Mouse (Mus musculus): ENCODE measurements at regions not wholly inside any gene's neighbourhood (a gene's known extent, or its start where the extent isn't known, plus 50 kb on each side); places are given as distances from the start of the nearest gene placed in this dataset.

DNA sequence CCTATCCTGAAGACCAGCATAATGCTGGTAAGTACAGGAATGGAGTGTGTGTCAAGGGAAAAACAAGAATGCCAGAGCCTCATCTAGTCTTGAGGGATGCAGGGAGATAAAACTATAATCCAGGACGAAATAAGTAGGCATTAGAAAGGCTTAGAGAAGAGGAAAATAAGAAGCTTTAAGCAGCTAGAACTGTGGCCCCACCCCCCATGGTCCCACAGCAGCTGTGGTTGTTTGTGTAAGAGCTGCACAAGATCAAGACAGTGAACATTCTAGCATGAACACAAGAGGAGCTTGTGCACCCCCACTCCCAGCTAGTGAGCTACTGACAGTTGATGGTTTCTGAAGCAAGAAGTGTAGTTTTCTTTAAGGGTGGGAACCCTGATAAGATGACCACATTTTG, 315.9 kb downstream of the Tmem135 start:
- Histone ChIP-seq H3K4me2 (replicated peaks; ENCODE audit: low read depth, low read length) (no peak overlapping the region), H3K9me3 (ENCODE audit: low read length) (no peaks in the 10 kb centered on the region), H3K4me3 (ENCODE audit: low read length) (no peak overlapping the region), H3K9ac (replicated peaks; ENCODE audit: low read length) (no peak overlapping the region), H3K4me1 (ENCODE audit: insufficient read depth, low read length) (no peaks in the 10 kb centered on the region), H3K27ac (ENCODE audit: low read length) (no peak overlapping the region), H3K27me3 (ENCODE audit: insufficient read depth, low read length) (no peaks in the 10 kb centered on the region), H3K36me3 (ENCODE audit: insufficient read depth, low read length) (no peaks in the 10 kb centered on the region)
- 89% methylated on average over 1 of the region's 1 CpGs for WGBS
- ATAC-seq (ENCODE audit: low FRiP score, low TSS enrichment) = no peak

DNA sequence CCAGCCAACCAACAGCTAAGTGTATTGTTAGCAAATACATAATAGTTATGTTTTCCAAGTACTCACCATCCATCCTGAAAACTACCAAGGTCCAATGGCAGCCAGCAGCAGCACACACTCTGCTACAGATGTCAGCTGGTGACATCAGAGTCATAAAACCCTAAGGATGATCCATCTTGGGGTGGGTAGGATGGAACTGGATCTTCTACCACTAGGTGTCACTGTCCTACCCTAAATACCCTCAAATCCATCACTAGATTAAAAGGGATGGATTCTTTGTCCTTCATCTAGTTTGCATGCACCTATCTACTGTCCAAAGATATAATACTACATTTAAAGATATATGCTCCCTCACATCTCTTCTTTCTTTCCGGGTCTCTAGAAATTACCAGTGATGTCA, 317.7 kb downstream of the Tmem135 start:
- H3K4me3 ChIP-seq (ENCODE audit: low read length) = no peak overlapping the region
- H3K4me2 ChIP-seq (replicated peaks; ENCODE audit: low read depth, low read length) = no peak overlapping the region
- no peaks in the 10 kb centered on the region for H3K36me3 ChIP-seq (ENCODE audit: insufficient read depth, low read length)
- H3K9ac ChIP-seq (replicated peaks; ENCODE audit: low read length) = no peak overlapping the region
- H3K9me3 ChIP-seq (ENCODE audit: low read length) = no peaks in the 10 kb centered on the region
- no peaks in the 10 kb centered on the region for H3K4me1 ChIP-seq (ENCODE audit: insufficient read depth, low read length)
- no peaks in the 10 kb centered on the region for H3K27me3 ChIP-seq (ENCODE audit: insufficient read depth, low read length)
- H3K27ac ChIP-seq (ENCODE audit: low read length) = no peak overlapping the region
- 81% methylated on average over 1 of the region's 1 CpGs for WGBS
- ATAC-seq (ENCODE audit: low FRiP score, low TSS enrichment) = peak; percentile 46; the same call in 1 of the 2 replicates

DNA sequence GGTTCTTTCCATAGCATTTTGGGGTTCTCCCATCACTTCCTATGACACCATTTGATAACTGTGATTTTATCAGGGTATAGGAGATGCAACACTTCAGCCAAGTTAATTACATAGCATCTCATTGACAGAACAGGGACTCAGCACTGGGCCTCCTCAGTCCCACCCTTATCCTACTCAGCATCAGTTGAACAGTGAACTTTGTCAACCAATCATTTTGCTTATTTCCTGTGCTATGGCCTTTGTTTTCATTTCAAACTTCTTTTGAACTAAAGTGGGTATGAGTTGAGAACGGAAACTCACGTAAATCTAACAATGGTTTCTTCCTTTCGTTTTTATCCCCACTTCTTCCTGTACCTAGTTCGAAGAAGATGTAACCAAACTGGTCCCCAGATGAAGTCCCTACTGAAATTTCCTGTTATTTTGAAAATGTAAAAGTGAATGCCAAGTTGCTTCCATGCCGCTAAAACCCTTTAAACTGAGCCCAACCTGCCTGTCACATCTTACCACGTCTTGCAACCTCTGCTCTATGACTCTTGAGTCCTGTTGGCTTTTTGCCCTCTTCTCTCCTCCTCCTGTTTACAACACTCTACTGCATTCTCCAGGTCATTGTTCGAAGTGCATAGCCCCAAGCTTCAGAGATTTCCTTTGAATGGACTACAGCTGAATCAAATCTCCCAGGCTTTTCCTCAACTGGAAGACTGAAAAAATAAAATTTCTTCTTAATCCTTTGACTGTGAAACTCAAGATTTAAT, 329.9 kb downstream of the Tmem135 start:
- Histone ChIP-seq H3K27ac (ENCODE audit: low read length) (no peak overlapping the region), H3K4me1 (ENCODE audit: insufficient read depth, low read length) (0 out of 2 replicates have a peak, but pooled peaks cover 6% of the 10 kb centered on the region), H3K9ac (replicated peaks; ENCODE audit: low read length) (no peak overlapping the region), H3K4me3 (ENCODE audit: low read length) (no peak overlapping the region), H3K9me3 (ENCODE audit: low read length) (no peaks in the 10 kb centered on the region), H3K27me3 (ENCODE audit: insufficient read depth, low read length) (no peaks in the 10 kb centered on the region), H3K4me2 (replicated peaks; ENCODE audit: low read depth, low read length) (no peak overlapping the region), H3K36me3 (ENCODE audit: insufficient read depth, low read length) (no peaks in the 10 kb centered on the region)
- no peak for ATAC-seq (ENCODE audit: low FRiP score, low TSS enrichment)
- 70% methylated on average over 7 of the region's 7 CpGs for WGBS

DNA sequence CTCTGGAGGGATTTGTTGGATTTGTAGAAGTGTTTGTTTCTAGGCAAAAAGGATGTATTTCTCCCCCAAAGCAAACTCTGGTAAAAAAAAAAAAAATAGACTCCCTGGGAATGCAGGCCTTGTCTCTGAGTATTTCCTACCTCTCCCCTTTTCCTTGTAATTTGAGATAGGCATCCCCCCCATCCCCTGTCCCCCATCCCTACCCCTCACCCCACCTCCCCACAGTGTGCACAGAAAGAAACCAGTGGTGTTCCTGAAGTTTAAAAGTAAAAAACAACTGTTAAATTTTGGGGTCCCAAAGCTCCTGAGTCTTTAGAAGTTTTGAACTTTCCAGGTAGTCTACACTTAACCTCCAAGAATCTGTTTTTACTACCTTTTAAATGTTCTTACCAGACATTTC, 334.0 kb downstream of the Tmem135 start:
- no peaks in the 10 kb centered on the region for H3K36me3 ChIP-seq (ENCODE audit: insufficient read depth, low read length)
- no peaks in the 10 kb centered on the region for H3K9me3 ChIP-seq (ENCODE audit: low read length)
- H3K27ac ChIP-seq (ENCODE audit: low read length) = no peak overlapping the region
- 0 out of 2 replicates have a peak, but pooled peaks cover 6% of the 10 kb centered on the region for H3K4me1 ChIP-seq (ENCODE audit: insufficient read depth, low read length)
- no peak overlapping the region for H3K9ac ChIP-seq (replicated peaks; ENCODE audit: low read length)
- no peaks in the 10 kb centered on the region for H3K27me3 ChIP-seq (ENCODE audit: insufficient read depth, low read length)
- no peak for ATAC-seq (ENCODE audit: low FRiP score, low TSS enrichment)
- H3K4me3 ChIP-seq (ENCODE audit: low read length) = no peak overlapping the region
- no peak overlapping the region for H3K4me2 ChIP-seq (replicated peaks; ENCODE audit: low read depth, low read length)

DNA sequence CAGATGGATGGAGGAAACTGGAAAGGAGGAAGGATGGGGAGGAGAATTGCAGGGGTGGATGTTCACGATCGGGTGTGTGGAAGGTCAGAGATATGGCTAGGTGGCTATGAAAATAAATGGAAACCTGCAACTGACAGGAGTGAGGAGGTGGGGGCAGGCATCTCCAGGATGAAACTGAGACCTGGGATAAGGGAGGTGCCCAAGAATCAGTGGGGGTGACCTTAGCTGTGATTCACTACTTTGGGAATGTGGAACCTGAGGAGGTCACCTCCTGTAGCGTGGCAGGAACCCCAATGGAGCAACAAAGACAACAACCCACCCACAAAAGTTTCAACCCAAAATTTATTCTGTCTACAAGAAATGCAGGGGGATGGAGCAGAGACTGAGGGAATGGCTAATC, 339.6 kb downstream of the Tmem135 start:
- no peak overlapping the region for H3K4me2 ChIP-seq (replicated peaks; ENCODE audit: low read depth, low read length)
- H3K9me3 ChIP-seq (ENCODE audit: low read length) = no peaks in the 10 kb centered on the region
- no peaks in the 10 kb centered on the region for H3K4me1 ChIP-seq (ENCODE audit: insufficient read depth, low read length)
- H3K4me3 ChIP-seq (ENCODE audit: low read length) = no peak overlapping the region
- no peaks in the 10 kb centered on the region for H3K36me3 ChIP-seq (ENCODE audit: insufficient read depth, low read length)
- no peak overlapping the region for H3K9ac ChIP-seq (replicated peaks; ENCODE audit: low read length)
- no peaks in the 10 kb centered on the region for H3K27me3 ChIP-seq (ENCODE audit: insufficient read depth, low read length)
- H3K27ac ChIP-seq (ENCODE audit: low read length) = no peak overlapping the region
- 54% methylated on average over 3 of the region's 3 CpGs for WGBS
- ATAC-seq (ENCODE audit: low FRiP score, low TSS enrichment) = peak; percentile 54; the same call in 1 of the 2 replicates

DNA sequence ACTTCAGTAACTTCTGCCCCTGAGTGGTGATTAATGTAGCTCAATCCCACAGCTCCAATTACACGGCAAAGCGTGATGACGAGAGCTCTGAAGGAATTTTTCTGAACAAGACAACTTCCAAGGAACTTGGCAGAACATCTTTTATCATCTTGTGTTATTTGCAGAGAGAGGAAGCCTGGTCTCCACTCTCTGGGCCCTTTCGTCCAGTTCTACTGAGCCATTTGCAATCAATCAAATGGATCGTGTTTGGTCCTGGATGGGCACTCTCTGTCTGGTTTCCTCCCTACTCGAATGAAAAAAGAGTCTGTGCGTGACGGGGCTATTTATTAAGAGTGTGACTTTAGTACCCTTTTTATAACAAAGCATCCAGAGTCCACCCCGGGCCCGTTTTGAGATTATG, 340.4 kb downstream of the Tmem135 start:
- no peaks in the 10 kb centered on the region for H3K27me3 ChIP-seq (ENCODE audit: insufficient read depth, low read length)
- H3K27ac ChIP-seq (ENCODE audit: low read length) = peak overlapping the region; percentile 35; the same call in 1 of the 2 replicates
- no peaks in the 10 kb centered on the region for H3K36me3 ChIP-seq (ENCODE audit: insufficient read depth, low read length)
- H3K4me2 ChIP-seq (replicated peaks; ENCODE audit: low read depth, low read length) = no peak overlapping the region
- no peak overlapping the region for H3K4me3 ChIP-seq (ENCODE audit: low read length)
- H3K9me3 ChIP-seq (ENCODE audit: low read length) = no peaks in the 10 kb centered on the region
- no peak overlapping the region for H3K9ac ChIP-seq (replicated peaks; ENCODE audit: low read length)
- no peaks in the 10 kb centered on the region for H3K4me1 ChIP-seq (ENCODE audit: insufficient read depth, low read length)
- ATAC-seq (ENCODE audit: low FRiP score, low TSS enrichment) = 0 out of 2 replicates have a peak, but pooled peaks have one; percentile 54
- 23% methylated on average over 10 of the region's 10 CpGs for WGBS

DNA sequence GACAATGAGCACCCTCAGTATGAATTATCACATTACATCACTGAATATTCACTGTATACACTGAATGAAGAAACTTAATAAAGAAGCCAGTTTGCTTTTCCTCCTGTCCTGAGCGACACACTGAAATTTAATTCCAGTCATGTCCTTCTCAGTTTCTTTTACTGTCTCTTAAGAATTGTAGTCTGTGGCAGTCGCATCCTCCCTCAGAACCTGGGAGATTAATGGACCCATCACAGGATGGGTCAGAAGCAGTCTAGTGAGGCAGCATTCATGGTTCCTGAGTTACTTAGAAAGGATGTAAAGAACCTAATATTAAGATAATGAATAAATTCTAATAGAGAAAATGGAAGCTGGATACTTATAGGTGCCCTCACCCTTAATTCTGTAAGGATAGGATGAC, 349.5 kb downstream of the Tmem135 start:
- WGBS = 33% methylated on average over 2 of the region's 2 CpGs
- no peaks in the 10 kb centered on the region for H3K27me3 ChIP-seq (ENCODE audit: insufficient read depth, low read length)
- H3K4me2 ChIP-seq (replicated peaks; ENCODE audit: low read depth, low read length) = no peak overlapping the region
- no peaks in the 10 kb centered on the region for H3K9me3 ChIP-seq (ENCODE audit: low read length)
- no peaks in the 10 kb centered on the region for H3K36me3 ChIP-seq (ENCODE audit: insufficient read depth, low read length)
- H3K4me3 ChIP-seq (ENCODE audit: low read length) = no peak overlapping the region
- no peak overlapping the region for H3K9ac ChIP-seq (replicated peaks; ENCODE audit: low read length)
- no peaks in the 10 kb centered on the region for H3K4me1 ChIP-seq (ENCODE audit: insufficient read depth, low read length)
- no peak overlapping the region for H3K27ac ChIP-seq (ENCODE audit: low read length)
- peak; percentile 58; the same call in 1 of the 2 replicates for ATAC-seq (ENCODE audit: low FRiP score, low TSS enrichment)

DNA sequence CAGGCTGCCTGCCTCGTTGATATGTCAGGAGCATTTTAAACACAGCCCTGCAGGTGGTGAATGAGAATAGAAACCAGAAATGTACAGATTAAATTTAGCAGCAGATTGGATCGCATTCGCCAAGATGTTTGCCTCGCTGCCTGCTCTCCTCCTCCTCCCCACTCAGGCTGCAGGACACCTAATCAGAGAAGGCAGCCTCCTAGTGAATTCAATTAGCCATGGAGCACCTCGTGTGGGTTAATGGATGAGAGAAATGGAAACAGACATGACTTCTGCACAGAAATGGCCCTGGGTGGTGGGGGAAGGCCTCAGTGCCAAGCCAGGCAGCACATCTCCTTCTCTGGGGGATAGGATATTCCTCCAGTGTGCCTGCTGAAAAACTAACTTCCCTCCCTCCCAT, 352.8 kb downstream of the Tmem135 start:
- WGBS = 44% methylated on average over 5 of the region's 5 CpGs
- Histone ChIP-seq H3K4me2 (replicated peaks; ENCODE audit: low read depth, low read length) (no peak overlapping the region), H3K9ac (replicated peaks; ENCODE audit: low read length) (no peak overlapping the region), H3K9me3 (ENCODE audit: low read length) (no peaks in the 10 kb centered on the region), H3K4me1 (ENCODE audit: insufficient read depth, low read length) (no peaks in the 10 kb centered on the region), H3K36me3 (ENCODE audit: insufficient read depth, low read length) (no peaks in the 10 kb centered on the region), H3K4me3 (ENCODE audit: low read length) (no peak overlapping the region), H3K27me3 (ENCODE audit: insufficient read depth, low read length) (no peaks in the 10 kb centered on the region), H3K27ac (ENCODE audit: low read length) (no peak overlapping the region)
- peak; percentile 44; the same call in 1 of the 2 replicates for ATAC-seq (ENCODE audit: low FRiP score, low TSS enrichment)

DNA sequence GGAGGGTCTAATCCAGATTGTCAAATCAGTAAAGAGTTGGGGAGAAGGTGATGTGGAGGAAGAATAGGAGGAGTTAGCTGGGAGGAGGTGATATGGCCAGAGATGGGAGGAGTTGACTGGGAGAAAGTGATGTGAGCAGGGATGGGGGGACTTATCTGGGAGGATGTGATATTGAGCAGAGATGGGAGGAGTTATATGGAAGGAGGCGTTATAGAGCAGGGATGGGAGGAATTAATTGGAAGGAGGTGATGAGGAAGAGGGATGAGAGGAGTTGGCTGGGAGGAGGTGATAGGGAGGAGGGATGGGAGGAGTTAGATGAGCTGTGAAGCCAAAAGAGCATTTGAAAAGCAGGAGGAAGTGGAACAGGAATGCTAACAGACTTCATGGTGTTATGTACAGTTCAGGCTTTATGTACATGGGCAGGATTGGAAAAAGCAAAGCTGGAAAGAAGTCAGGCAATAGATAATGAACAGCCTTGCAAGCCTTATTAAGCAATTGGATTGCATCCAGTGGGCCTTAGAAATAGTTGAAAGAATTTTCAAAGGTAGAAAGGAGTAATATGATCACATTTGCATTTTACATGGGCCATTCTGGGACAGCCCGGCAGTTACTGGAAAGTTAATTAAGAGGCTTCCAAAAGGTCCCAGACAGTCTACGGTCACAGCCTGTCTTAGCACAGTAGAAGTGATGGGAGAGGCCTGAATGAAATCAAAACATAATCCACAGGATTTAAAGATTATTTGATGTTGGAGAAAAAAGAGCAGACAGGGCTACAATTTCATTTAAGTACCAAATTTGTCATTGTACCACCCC, 357.4 kb downstream of the Tmem135 start:
- no peak overlapping the region for H3K4me2 ChIP-seq (replicated peaks; ENCODE audit: low read depth, low read length)
- no peak overlapping the region for H3K9ac ChIP-seq (replicated peaks; ENCODE audit: low read length)
- no peaks in the 10 kb centered on the region for H3K36me3 ChIP-seq (ENCODE audit: insufficient read depth, low read length)
- 56% methylated on average over 3 of the region's 3 CpGs for WGBS
- H3K27me3 ChIP-seq (ENCODE audit: insufficient read depth, low read length) = no peaks in the 10 kb centered on the region
- no peak for ATAC-seq (ENCODE audit: low FRiP score, low TSS enrichment)
- no peaks in the 10 kb centered on the region; the same call in 1 of the 2 replicates for H3K4me1 ChIP-seq (ENCODE audit: insufficient read depth, low read length)
- H3K9me3 ChIP-seq (ENCODE audit: low read length) = no peaks in the 10 kb centered on the region
- no peak overlapping the region for H3K4me3 ChIP-seq (ENCODE audit: low read length)
- no peak overlapping the region for H3K27ac ChIP-seq (ENCODE audit: low read length)

DNA sequence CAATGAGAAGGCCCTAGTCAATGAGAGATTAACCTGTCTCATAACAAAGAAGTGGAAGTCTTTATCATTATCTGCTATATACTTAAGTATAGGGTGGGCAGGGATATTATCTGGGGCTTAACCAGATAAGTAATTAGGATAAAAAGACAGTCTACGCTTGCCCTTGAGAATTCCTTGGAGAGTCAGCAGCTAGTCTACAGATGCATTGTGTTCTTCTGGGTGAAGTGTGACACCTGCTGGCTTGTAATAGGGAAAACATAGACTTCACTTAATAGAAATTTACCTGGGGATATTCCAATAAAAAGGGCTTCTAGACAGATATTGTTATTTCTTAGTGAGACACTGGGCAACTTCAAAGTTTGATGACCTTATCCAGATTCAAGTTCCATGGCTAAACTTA, 361.0 kb downstream of the Tmem135 start:
- Histone ChIP-seq H3K9me3 (ENCODE audit: low read length) (no peaks in the 10 kb centered on the region), H3K27me3 (ENCODE audit: insufficient read depth, low read length) (no peaks in the 10 kb centered on the region), H3K4me1 (ENCODE audit: insufficient read depth, low read length) (peaks cover 10% of the 10 kb centered on the region), H3K9ac (replicated peaks; ENCODE audit: low read length) (no peak overlapping the region), H3K4me3 (ENCODE audit: low read length) (no peak overlapping the region), H3K36me3 (ENCODE audit: insufficient read depth, low read length) (no peaks in the 10 kb centered on the region), H3K4me2 (replicated peaks; ENCODE audit: low read depth, low read length) (no peak overlapping the region), H3K27ac (ENCODE audit: low read length) (no peak overlapping the region)
- 66% methylated on average over 1 of the region's 1 CpGs for WGBS
- ATAC-seq (ENCODE audit: low FRiP score, low TSS enrichment) = no peak; the same call in 1 of the 2 replicates
